19 mouse cellular contexts compared by ENCODE assay signal in the genomic region with DNA sequence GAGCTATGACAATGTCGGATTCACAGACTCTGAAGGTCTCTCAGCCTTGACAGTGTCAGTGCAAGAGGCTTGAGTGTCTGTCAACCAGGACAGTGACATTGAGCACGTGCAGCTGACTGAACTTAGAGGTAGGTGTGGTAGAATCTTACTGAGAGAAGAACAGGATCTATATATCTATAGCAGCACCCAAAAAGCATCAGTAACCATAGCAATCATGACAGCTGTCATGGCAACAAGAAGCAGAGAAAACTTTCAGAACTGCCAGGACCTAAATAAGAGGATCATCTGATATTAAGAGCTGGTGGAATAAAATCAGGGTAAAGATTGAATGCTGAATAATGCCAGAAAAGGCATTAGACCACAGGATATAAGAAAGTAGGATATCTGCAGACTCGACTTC.
DNase-seq lines count a peak whose midpoint lies in the region.
"Had no signal": no experiment of that assay in that cellular context is flagged by ENCODE, and none has a peak within 500 bp of the region (broad histone marks: within the 10 kb centered on the region; RNA-seq: fewer than 3 reads in every experiment).

No protein-coding gene starts in this region.

- DNase-seq in frontal cortex, adult 2 months (ENCODE audit: extremely low spot score in 1 of 2, low spot score in 1 of 2) = peak; percentile 20 to 23
- no peak for DNase-seq in frontal cortex, postnatal 25 days (ENCODE audit: low spot score in 2 of 2)
- DNase-seq in right cerebral cortex, adult 18-20 months = peak; percentile 5
- DNase-seq in right cerebral cortex, postnatal 4 days = no peak
- DNase-seq in left cerebral cortex, postnatal 25 days (ENCODE audit: low spot score in 2 of 2) = peak; percentile 38 to 58
- no peak for DNase-seq in cerebellum, adult 11-12 months
- no peak for DNase-seq in lung, postnatal 25 days (ENCODE audit: low spot score)
- DNase-seq: adrenal gland, adult 2 months; adrenal gland, postnatal 36 days; B cell, adult 2 months; cerebellum, adult 8-10 months; cerebellum, postnatal 25 days; heart, postnatal 10 days; kidney, postnatal 25 days; liver, embryonic 13.5 days; lung, adult 18-20 months; lung, postnatal 10 days; midbrain, embryonic 14.5 days; thymus, postnatal 14 days had no signal

- intact Hi-C loops in left cerebral cortex, postnatal 25 days (cut with DNase I) = no loop called here

Comparison
In these comparisons a context has a peak if more than half of its experiments do, and no peak if none do; other contexts are left out.
1. DNase-seq: peak in frontal cortex, adult 2 months (2 of 2), right cerebral cortex, adult 18-20 months (single experiment) and left cerebral cortex, postnatal 25 days (2 of 2); none in frontal cortex, postnatal 25 days (0 of 2), right cerebral cortex, postnatal 4 days (single experiment), cerebellum, adult 11-12 months (single experiment) and lung, postnatal 25 days (single experiment).